Mouse (Mus musculus): ENCODE measurements around the gene Sox6. TPM values are rescaled to one million over a fixed set of nuclear protein-coding genes. Genes with fewer than 3 reads are reported as not detected.
A peak's percentile ranks its signal among the peaks of the same experiment; 100 is the strongest.

Gene Sox6
- polyA plus RNA-seq, 1 experiment from 2014 or later, result 40.6 TPM

DNA sequence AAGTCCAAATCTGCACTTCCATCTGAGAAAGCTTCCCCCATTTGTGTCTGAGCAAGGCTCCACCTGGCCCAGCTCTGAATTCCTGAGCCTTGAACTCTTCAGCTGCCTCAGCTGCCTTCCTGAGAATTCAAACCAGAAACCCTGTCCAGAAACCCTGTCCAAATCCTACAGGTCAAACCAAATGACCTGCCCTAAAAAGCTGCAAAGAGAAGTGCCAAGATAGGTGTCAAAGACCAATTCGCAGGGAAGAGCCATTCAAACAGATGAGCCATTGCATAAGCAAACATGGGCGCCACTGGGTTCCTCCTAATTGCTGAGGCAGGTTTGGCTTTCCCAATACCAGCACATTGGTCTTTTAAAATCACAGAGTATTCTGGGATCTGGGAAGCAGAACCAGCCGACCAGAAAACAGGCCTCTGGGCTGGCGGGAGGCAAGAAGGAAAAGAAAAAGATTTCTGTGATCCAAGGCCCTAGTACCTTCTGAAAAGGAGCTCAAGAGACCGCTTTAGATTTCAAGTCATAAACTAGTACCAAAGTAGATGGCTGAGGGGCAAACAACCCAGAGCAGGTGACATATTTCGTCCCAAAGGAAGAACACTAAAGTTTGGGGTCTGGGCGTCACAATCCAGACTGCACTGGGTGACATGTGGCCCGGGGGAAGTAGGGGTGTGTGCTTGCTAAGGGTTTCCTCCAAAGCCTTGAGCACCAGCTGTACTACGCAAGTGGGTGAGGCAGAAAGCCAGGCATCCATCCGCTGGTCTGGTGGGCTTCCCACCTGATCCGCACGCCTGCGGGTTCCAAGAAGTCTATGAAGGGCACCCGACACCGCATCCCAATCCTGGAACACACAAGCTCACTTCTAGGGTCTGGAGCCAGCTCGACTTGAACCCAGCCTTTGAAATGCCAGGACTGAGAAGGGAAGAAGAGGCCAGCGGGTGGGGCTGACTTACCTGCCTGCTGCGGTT lies 1.7 kb downstream of the Sox6 start:
- ATAC-seq (ENCODE audit: insufficient number of reproducible peaks, insufficient read depth, low FRiP score, low read depth), result no peak
- Histone ChIP-seq H3K4me1 (ENCODE audit: control insufficient read depth, insufficient read depth, low read length) (0 out of 2 replicates have a peak, but pooled peaks cover 3% of the 10 kb centered on the region), H3K9me3 (ENCODE audit: control insufficient read depth, low read depth, low read length) (no peaks in the 10 kb centered on the region), H3K9ac (replicated peaks; ENCODE audit: low read depth, low read length) (no peak overlapping the region), H3K27ac (ENCODE audit: low read length) (no peak overlapping the region), H3K27me3 (ENCODE audit: control insufficient read depth, insufficient read depth, low read length) (peaks cover 17% of the 10 kb centered on the region), H3K4me3 (ENCODE audit: low read depth, low read length) (peak overlapping the region; percentile 13; the same call in 1 of the 2 replicates), H3K4me2 (replicated peaks; ENCODE audit: low read depth, low read length) (peak overlapping the region; percentile 90; the same call in 1 of the 2 replicates), H3K36me3 (ENCODE audit: control insufficient read depth, insufficient read depth, low read length) (no peaks in the 10 kb centered on the region)
- 46% methylated on average over 18 of the region's 18 CpGs for WGBS

- no peak overlapping the region for H3K27ac ChIP-seq (ENCODE audit: low read length)
- no peak for ATAC-seq (ENCODE audit: insufficient number of reproducible peaks, insufficient read depth, low FRiP score, low read depth)
- peaks cover 17% of the 10 kb centered on the region for H3K27me3 ChIP-seq (ENCODE audit: control insufficient read depth, insufficient read depth, low read length)
- peaks cover 8% of the 10 kb centered on the region; the same call in 1 of the 2 replicates for H3K4me1 ChIP-seq (ENCODE audit: control insufficient read depth, insufficient read depth, low read length)
- no peaks in the 10 kb centered on the region for H3K36me3 ChIP-seq (ENCODE audit: control insufficient read depth, insufficient read depth, low read length)
- WGBS, result 67% methylated on average over 4 of the region's 4 CpGs
- H3K4me3 ChIP-seq (ENCODE audit: low read depth, low read length), result no peak overlapping the region
- no peaks in the 10 kb centered on the region for H3K9me3 ChIP-seq (ENCODE audit: control insufficient read depth, low read depth, low read length)
- no peak overlapping the region for H3K4me2 ChIP-seq (replicated peaks; ENCODE audit: low read depth, low read length)
- no peak overlapping the region for H3K9ac ChIP-seq (replicated peaks; ENCODE audit: low read depth, low read length)
These were observed 3.1 kb downstream of the Sox6 start for GRCm38 (mm10) chr7:116035504-116035903.

GRCm38 (mm10) chr7:116034282-116034758 lies 4.3 kb downstream of the Sox6 start:
- no peaks in the 10 kb centered on the region for H3K9me3 ChIP-seq (ENCODE audit: control insufficient read depth, low read depth, low read length)
- H3K36me3 ChIP-seq (ENCODE audit: control insufficient read depth, insufficient read depth, low read length), result no peaks in the 10 kb centered on the region
- H3K27me3 ChIP-seq (ENCODE audit: control insufficient read depth, insufficient read depth, low read length), result peaks cover 17% of the 10 kb centered on the region
- peak overlapping the region; percentile 49 for H3K4me3 ChIP-seq (ENCODE audit: low read depth, low read length)
- peak overlapping the region; percentile 52 for H3K9ac ChIP-seq (replicated peaks; ENCODE audit: low read depth, low read length)
- peak; percentile 25; the same call in 1 of the 2 replicates for ATAC-seq (ENCODE audit: insufficient number of reproducible peaks, insufficient read depth, low FRiP score, low read depth)
- H3K4me2 ChIP-seq (replicated peaks; ENCODE audit: low read depth, low read length), result peak overlapping the region; percentile 92
- under 1% methylated on average over 25 of the region's 25 CpGs for WGBS
- peaks cover 8% of the 10 kb centered on the region; the same call in 1 of the 2 replicates for H3K4me1 ChIP-seq (ENCODE audit: control insufficient read depth, insufficient read depth, low read length)
- peak overlapping the region; percentile 69 for H3K27ac ChIP-seq (ENCODE audit: low read length)

- H3K4me2 ChIP-seq (replicated peaks; ENCODE audit: low read depth, low read length), result peak overlapping the region; percentile 92
- H3K27ac ChIP-seq (ENCODE audit: low read length), result peak overlapping the region; percentile 69
- no peaks in the 10 kb centered on the region for H3K36me3 ChIP-seq (ENCODE audit: control insufficient read depth, insufficient read depth, low read length)
- WGBS, result under 1% methylated on average over 54 of the region's 54 CpGs
- no peaks in the 10 kb centered on the region for H3K9me3 ChIP-seq (ENCODE audit: control insufficient read depth, low read depth, low read length)
- H3K9ac ChIP-seq (replicated peaks; ENCODE audit: low read depth, low read length), result peak overlapping the region; percentile 52
- peak; percentile 20; the same call in 1 of the 2 replicates for ATAC-seq (ENCODE audit: insufficient number of reproducible peaks, insufficient read depth, low FRiP score, low read depth)
- H3K4me1 ChIP-seq (ENCODE audit: control insufficient read depth, insufficient read depth, low read length), result peaks cover 7% of the 10 kb centered on the region; the same call in 1 of the 2 replicates
- peak overlapping the region; percentile 49 for H3K4me3 ChIP-seq (ENCODE audit: low read depth, low read length)
- H3K27me3 ChIP-seq (ENCODE audit: control insufficient read depth, insufficient read depth, low read length), result peaks cover 17% of the 10 kb centered on the region
These were observed 5.0 kb downstream of the Sox6 start for GRCm38 (mm10) chr7:116033371-116034241.

DNA sequence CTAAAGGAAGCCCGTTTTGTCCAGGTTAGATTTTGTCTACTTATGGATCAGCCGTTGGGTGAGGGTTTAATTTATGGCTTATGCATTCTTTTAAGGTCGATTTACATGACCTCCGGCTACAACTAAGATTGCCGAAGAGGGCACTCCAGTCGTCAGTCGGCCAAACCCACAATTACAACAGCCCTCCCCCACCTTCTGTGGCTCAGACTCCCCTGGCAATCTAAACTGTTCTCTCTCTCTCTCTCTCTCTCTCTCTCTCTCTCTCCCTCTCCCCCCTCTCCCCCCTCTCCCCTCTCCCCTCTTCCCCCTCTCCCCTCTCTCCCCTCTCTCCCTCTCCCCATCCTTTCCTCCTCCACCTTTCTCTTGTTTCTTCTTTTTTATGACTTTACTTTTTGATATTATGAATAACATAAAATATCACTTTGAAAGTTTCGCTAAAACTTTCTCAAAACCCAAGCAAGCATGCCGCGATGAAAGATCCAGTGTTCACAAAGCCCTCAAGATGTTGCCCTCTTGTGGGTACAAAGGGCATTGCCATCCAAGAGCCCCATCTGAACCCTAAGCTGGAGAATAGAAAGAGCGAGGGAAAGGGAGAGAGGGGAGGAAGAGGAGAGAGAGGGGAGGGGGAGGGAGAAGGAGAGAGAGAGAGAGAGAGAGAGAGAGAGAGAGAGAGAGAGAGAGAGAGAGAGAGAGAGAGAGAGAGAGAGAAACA lies 5.8 kb downstream of the Sox6 start:
- Histone ChIP-seq H3K4me2 (replicated peaks; ENCODE audit: low read depth, low read length) (peak overlapping the region; percentile 92), H3K9me3 (ENCODE audit: control insufficient read depth, low read depth, low read length) (no peaks in the 10 kb centered on the region), H3K9ac (replicated peaks; ENCODE audit: low read depth, low read length) (peak overlapping the region; percentile 73), H3K27ac (ENCODE audit: low read length) (peak overlapping the region; percentile 84; the same call in 1 of the 2 replicates), H3K27me3 (ENCODE audit: control insufficient read depth, insufficient read depth, low read length) (peaks cover 17% of the 10 kb centered on the region), H3K4me1 (ENCODE audit: control insufficient read depth, insufficient read depth, low read length) (peaks cover 5% of the 10 kb centered on the region; the same call in 1 of the 2 replicates), H3K36me3 (ENCODE audit: control insufficient read depth, insufficient read depth, low read length) (no peaks in the 10 kb centered on the region), H3K4me3 (ENCODE audit: low read depth, low read length) (peak overlapping the region; percentile 49)
- ATAC-seq (ENCODE audit: insufficient number of reproducible peaks, insufficient read depth, low FRiP score, low read depth), result no peak
- 1% methylated on average over 11 of the region's 11 CpGs for WGBS

GRCm38 (mm10) chr7:116031718-116032595 lies 6.6 kb downstream of the Sox6 start:
- no peaks in the 10 kb centered on the region for H3K9me3 ChIP-seq (ENCODE audit: control insufficient read depth, low read depth, low read length)
- H3K4me2 ChIP-seq (replicated peaks; ENCODE audit: low read depth, low read length), result peak overlapping the region; percentile 92
- WGBS, result under 1% methylated on average over 65 of the region's 65 CpGs
- H3K27me3 ChIP-seq (ENCODE audit: control insufficient read depth, insufficient read depth, low read length), result peaks cover 11% of the 10 kb centered on the region
- no peaks in the 10 kb centered on the region for H3K36me3 ChIP-seq (ENCODE audit: control insufficient read depth, insufficient read depth, low read length)
- H3K27ac ChIP-seq (ENCODE audit: low read length), result peak overlapping the region; percentile 84
- peak overlapping the region; percentile 49 for H3K4me3 ChIP-seq (ENCODE audit: low read depth, low read length)
- peak; percentile 68 for ATAC-seq (ENCODE audit: insufficient number of reproducible peaks, insufficient read depth, low FRiP score, low read depth)
- peak overlapping the region; percentile 73 for H3K9ac ChIP-seq (replicated peaks; ENCODE audit: low read depth, low read length)
- peaks cover 5% of the 10 kb centered on the region; the same call in 1 of the 2 replicates for H3K4me1 ChIP-seq (ENCODE audit: control insufficient read depth, insufficient read depth, low read length)

DNA sequence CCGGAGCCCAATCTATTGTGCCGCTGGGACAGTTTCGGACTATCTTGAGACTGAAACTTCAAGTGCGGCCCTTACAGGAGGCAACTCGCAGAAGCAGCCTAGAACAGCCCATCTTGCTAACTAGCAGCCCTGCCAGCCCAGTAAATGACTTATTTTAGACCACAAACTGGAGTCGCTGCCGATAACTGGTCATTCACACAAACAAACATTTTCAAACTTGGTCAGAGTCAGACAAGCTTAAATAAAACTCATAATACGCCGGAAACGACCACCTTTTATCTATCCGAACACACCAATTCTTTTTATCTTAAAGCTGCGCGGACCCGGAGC lies 7.2 kb downstream of the Sox6 start:
- peaks cover 5% of the 10 kb centered on the region for H3K27me3 ChIP-seq (ENCODE audit: control insufficient read depth, insufficient read depth, low read length)
- peak overlapping the region; percentile 49 for H3K4me3 ChIP-seq (ENCODE audit: low read depth, low read length)
- H3K36me3 ChIP-seq (ENCODE audit: control insufficient read depth, insufficient read depth, low read length), result no peaks in the 10 kb centered on the region
- WGBS, result under 1% methylated on average over 14 of the region's 14 CpGs
- H3K4me2 ChIP-seq (replicated peaks; ENCODE audit: low read depth, low read length), result peak overlapping the region; percentile 92
- no peaks in the 10 kb centered on the region for H3K9me3 ChIP-seq (ENCODE audit: control insufficient read depth, low read depth, low read length)
- peaks cover 5% of the 10 kb centered on the region; the same call in 1 of the 2 replicates for H3K4me1 ChIP-seq (ENCODE audit: control insufficient read depth, insufficient read depth, low read length)
- peak overlapping the region; percentile 84 for H3K27ac ChIP-seq (ENCODE audit: low read length)
- H3K9ac ChIP-seq (replicated peaks; ENCODE audit: low read depth, low read length), result peak overlapping the region; percentile 73
- no peak for ATAC-seq (ENCODE audit: insufficient number of reproducible peaks, insufficient read depth, low FRiP score, low read depth)
